Mouse (Mus musculus) T-helper 1 cell (primary cell): ENCODE measurements around the gene Fam228a.
"Not testable (repeated sequence)": the region's sequence is repeated elsewhere in the genome, so short reads cannot be mapped to it uniquely, and the experiment has no call there.

Experiments
- in situ Hi-C: fragments of 300-600 bp; cut with MboI, MseI; formaldehyde crosslinking; loops from one replicate; pipeline ENCODE4 v1.15.1; 2025; ENCODE audit warnings: high pct_unique_total_duplicates

Fam228a gene

DNA sequence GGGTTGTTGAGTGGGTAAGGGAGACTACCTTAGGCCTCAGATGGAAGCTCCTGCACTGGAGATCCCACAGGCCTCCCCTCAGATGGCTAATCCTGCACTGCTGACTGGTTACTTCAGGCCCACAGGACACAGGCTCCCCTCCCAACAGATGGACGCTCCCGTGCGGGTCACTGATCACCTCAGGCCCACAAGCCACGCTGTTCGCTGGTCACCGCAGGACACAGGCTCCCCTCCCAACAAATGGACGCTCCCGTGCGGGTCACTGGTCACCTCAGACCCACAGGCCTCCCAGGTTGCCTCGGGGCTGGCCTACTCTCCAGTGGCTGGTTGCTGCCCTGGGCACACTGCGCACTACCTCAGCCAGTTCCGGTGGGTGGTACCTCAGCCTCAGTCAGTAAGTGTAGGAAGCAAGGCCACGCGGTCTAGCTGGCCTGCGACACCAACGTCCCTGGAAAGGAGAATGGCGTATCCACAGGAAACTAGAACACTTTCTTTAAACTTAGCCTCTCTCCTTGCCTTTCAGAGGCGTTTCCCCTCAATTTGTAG is at the start of gene Fam228a:
Fam228a (minus strand) TSS at position 400 of the 546 bp plus-strand sequence.
- in situ Hi-C loops = no loop called here

DNA sequence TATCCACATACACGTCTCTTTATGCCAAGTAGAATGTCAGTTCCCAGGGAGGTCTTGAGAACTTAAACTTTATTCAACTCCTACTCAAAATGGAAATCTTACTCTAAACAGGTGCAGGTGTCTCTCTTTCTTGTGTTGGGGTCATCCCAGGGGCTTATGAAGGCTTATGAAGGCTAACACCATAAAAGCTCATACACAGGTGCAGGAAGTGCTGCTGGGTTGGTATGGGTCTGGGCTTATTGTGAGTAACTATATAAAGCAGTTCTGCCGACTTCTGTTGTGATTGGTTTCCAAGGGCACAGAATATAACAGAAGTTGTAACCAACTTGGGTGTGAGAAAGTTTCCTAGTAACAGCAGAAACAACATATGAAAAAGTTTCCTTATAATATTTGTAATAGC is 46.2 kb upstream of the Fam228a start:
- in situ Hi-C loops = no loop called here

DNA sequence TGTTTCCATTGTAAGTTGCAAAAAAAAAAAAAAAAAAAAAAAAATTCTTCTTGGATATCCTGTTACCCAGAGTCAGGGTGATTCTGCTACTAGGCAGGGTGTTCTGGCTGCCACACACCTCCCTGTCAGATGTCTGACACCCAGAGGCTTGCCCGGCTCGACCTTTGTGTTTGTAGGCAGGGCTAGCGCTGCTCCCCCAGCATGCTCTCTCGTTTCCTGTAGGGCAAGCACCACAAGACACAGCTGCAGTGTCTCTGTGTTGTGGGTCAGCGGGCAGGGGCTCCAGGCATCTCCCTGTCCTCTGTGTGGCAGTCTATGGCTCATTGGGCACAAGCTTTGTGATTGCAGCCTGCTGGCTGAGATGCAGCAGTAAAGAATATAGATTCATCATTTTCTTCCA is 45.4 kb upstream of the Fam228a start:
- in situ Hi-C loops = no loop called here

DNA sequence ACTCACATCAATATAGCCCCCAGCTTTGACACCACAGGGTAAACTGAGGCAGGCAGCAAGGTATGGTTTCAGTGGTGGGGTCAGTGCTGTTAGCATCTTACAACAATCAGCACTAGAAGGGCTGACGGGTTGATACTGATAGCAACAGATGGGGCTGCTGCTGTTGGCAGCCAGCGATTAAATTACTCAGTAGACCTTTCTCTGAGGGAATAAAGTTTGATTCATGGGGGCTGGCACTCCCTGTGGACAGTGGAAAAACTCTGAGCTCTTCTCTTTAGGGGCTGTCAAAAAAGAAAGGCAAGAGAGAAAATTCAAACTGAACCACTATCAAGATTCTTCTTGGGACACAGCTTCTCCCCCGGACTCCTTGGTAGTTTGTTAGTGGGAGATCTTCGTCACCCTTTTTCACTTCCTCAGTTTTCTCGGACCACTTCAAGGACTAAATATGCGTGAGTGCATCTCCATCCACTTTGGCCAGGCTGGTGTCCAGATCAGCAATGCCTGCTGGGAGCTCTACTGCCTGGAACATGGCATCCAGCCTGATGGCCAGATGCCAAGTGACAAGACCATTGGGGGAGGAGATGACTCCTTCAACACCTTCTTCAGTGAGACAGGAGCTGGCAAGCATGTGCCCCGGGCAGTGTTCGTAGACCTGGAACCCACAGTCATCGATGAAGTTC is 43.6 kb upstream of the Fam228a start:
- in situ Hi-C loops = not testable (repeated sequence)

DNA sequence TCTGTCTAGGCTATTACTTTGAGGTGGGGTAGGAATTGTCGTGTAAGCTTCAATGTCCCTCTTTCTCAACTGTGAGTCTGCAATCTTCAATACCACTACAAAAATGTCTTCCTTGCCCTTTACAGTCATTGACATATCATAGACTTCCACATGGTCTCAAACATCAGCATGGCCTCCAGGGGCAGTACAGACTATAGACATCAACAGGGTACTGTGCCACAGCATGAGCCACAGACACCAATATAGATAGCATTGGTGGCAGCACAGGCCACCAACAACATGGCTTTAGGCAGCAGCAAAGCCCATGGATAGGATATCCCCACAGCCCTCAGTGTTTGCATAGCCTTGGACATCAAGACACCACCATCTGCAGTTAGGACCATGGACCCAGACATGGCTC is 43.0 kb upstream of the Fam228a start:
- in situ Hi-C loops = no loop called here

DNA sequence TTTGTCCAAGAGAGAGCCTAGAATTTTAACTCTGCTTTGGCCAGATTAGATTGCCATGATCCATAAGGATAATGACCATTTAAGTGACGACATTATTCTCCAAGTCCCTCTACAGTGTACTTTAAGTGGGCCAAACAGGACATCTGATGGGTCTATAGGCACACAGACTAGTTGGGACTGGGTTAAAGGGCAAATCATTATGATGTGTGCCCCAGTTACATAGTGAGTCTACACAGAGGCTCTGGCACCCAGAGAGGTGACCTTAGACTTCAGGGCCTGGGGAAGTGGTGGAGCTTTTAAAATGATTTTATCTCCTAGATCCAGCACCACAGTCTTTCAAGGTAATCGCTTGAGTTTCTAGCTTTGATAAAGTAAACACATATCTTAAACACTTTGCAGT is 42.0 kb upstream of the Fam228a start:
- in situ Hi-C loops = no loop called here

DNA sequence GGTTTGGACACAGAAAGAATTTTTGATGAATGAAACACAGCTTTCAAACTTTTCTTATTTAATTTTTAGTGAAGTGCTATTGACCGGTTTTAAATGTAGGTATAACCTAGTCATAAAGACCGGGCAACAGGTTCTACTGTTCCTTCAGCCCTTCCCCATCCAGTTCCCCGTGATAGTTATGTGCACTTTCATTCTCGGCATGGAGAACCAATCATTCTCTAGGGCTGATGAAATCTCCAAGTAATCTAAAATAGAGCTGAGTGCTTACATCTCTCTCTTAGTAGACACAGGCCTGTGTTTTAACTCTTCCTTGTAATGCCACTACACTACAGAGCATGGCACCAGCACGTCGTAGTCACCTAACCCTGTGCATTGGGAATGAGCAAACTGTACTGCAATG is 39.5 kb upstream of the Fam228a start:
- in situ Hi-C loops = no loop called here

DNA sequence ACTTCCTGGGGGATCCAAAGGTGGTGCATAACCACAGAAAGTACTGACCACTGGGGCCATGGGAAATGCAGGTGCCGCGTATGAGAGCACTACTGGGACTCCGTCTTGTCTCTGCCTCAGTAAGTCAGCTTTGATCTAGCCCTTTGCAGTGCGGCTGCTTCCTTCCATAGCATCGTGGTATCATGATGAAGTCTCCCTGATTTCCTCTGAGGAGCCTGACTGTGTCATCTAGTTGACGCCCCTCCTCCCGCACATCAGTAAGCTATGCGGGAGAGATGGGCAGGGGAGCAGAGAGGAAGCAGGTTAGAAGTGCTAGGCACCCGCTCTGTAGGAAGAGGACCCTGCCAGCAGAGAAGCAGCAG is 37.3 kb upstream of the Fam228a start:
- in situ Hi-C loops = no loop called here

DNA sequence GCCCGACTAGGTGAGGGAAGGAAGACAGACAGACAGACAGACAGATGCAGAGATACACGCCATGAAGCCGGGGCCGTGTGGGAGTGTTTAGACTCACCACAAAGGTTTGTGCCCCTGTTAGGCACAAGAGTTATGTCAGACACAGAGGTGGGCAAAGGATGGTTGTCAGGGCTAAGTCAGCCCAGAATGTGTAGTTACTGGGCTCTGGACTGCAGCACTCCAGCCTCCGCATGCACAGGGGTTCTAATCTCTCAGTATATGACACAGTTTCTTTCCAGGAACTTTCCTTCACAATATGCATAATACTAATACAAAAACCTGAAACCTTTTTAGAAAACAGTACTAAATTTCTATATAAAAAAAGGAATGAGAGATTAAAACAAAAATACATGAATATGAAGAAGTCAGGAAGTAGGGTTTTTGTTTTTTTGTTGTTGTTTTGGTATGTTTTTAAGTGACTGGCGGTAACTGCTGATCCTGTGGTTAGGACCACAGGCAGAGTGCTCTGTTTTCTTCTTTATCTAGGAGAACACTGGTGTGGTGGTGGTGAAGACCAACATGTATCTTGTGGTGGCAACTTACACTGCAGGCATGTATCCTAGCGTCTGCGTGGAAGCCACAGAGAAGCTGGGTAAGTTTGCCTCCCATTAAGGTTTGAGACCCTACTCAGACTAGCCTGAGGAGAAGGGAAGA is 36.8 kb upstream of the Fam228a start:
- in situ Hi-C loops = no loop called here

DNA sequence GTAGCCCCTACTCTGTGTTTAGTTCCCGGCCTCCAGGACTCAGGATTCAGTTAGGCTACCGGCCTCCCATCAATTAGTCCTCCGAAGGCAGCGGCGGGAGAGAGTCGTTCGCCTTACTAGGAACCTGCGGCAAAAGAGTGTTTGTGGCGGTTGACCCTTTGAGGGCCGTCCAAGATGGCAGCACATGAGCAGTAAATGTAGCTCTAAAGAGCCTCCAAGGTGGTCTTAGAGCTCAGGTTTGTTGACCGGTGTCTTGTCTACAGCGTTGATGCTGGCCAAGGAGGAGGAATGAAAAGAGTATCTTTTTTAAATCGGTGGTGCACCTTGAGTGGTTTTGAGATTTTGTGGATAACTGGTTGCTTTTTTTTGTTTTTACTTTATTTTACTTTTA is 31.1 kb upstream of the Fam228a start:
- in situ Hi-C loops = no loop called here

DNA sequence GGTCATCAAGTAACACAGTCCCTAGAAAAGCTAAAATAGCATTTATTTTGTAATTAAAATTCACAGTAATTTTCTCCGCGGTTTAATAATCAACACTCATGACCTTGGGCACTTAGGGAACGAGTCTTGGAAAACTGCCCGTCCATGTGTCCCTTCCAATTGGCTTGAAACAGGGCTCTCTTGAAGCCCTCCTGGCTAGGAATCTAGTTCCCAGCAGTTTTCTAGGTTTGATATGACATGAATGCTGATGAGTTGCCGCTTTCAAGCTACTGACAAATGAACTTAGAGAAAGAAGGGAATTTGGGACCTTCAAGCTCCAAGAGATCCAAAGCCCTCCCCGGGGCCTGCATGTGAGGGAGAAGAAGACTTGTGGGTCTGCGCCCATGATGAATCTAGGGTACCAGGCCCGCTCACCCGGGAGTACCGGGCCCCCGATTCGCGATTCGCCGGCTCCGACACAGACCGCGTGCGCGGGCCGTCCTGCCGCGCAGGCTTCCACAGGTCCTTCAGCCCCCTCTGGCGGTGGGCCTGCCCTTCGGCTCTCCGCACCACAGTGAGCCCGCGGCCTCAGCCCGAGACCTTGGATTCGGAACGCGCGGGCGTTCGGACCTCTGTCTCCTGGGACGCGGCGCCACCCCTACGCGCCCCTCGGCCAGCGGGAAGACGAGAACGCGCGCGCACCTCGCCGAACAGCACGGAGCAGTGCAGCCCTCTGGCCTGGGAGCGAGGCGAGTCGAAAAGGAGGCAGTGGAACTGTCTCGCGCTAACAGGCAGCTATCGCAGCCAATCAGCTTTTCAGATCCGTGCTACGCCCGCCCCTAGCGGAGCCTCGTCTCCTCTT is 30.5 kb upstream of the Fam228a start, which contains the start of the genes Pfn4 and Fam228b:
Pfn4 (plus strand) TSS at position 531 of the 841 bp plus-strand sequence.
Fam228b (minus strand) TSS at position 776 of the 841 bp plus-strand sequence.
- in situ Hi-C loops = no loop called here

DNA sequence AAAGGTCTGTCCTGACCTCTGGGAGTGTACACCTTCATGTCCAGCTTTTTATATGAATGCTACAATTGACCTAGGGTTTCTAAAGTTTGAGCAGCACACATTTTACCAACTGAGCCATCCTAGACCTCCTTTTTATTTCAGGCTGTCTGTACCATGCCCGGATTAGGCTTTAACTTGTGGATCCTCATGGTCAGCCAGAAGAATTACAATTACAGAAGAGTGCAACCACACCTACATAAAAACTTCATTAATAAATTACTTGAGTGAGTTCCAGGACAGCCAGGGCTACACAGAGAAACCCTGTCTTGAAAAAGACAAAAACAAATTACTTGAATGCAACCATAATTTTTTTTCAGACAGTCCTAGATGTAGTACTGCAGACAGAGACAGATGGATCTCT is 18.8 kb upstream of the Fam228a start:
- in situ Hi-C loops = no loop called here

DNA sequence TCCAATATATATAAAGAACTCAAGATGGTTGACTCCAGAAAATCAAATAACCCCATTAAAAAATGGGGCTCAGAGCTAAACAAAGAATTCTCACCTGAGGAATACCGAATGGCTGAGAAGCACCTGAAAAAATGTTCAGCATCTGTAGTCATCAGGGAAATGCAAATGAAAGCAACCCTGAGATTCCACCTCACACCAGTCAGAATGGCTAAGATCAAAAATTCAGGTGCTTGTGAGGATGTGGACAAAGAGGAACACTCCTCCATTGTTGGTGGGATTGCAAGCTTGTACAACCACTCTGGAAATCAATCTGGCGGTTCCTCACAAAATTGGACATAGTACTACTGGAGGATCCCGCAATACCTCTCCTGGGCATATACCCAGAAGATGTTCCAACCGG is 16.2 kb upstream of the Fam228a start:
- in situ Hi-C loops = not testable (repeated sequence)

DNA sequence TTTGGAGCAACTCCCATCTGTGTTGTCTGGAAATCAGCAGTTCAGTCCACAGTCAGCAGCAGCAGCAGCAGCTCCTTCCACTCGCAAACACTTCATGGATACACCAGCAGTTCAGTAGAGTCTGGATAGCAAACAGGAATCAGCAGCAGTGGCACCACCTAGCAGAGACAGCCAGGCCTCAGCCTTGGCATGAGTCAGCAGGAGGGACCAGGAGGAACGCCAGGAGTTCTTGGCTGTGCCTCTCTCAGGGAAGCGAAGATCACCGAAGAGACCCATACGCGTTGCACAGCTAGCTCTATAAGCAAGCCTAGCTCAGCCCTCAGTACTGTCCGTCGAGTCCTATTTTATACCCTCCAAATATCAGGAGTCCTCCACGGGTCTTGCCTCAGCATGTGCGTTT is 6.3 kb upstream of the Fam228a start:
- in situ Hi-C loops = no loop called here

DNA sequence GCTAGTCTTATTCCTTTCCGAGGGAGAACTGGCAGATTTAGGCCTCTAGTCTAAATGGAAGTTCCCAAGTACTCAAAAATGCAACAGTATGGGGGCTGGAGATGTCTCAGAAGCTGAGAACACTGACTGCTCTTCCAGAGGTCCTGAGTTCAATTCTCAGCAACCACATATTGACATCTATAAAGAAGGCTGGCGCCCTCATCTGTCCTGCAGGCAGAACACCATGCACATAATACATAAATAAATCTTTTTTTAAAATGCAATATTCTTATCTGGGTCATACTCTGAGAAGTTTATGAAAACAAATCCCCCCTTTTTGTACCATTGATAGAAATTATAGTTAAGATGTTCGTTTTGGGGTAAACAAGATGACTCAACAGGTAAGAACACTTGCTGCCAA is 4.0 kb upstream of the Fam228a start:
- in situ Hi-C loops = no loop called here

DNA sequence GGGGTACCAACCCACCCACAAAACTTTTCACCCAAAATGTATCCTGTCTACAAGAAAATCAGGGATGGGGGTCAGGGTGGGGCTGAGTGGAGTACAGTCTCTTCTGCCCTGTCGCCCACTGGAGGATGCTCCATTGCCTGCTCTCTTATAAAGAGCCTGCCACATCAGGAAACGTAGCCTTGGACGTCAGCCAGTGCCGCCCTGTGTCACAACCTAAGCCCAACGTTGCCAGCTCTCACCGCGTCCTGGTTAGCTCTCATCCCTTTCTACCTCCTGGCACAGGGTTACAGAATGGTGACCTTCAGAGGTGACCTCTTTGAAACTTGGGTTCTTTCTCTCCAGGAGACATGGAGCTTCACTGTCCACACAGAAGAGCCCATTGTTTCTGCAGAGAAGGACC is 2.6 kb upstream of the Fam228a start:
- in situ Hi-C loops = no loop called here

DNA sequence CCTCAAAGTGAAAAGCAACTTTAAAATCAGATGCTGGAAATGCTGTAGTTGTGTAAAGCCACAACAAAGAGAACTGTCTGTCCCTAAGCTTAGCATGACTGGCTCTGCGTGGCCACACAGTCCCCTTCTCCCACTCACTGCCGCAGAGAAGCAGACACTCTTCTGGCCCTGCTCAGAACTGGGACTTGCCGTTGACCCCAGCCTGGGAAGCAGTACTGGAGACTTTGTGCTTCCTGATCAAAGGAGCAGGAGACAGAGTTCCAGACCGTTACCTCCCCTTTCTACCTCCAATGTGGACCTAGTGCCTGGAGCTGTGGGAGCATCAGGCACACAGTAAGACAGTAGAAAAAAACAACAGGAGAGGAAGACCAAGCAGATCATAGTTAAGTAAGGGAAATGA is 5.9 kb downstream of the Fam228a start:
- in situ Hi-C loops = no loop called here

DNA sequence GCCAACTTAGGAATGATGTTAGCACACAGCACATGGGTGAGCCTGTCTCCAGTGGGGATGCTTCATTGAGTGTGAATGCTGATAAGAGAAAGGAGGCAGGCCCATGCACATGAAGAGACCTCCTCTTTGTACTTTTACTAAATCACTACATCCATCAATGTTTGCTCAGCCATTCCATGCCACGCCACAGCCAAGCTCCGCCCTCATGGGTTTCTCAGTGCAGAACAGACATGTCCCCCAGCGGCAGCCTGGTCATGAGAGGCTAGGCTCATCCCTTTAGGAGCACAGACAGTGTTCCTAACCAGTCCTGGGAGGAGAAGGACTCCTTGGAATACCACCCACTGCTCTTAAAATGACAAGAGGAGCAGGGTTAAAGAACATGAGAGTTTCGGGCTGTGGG is 6.6 kb downstream of the Fam228a start:
- in situ Hi-C loops = no loop called here

DNA sequence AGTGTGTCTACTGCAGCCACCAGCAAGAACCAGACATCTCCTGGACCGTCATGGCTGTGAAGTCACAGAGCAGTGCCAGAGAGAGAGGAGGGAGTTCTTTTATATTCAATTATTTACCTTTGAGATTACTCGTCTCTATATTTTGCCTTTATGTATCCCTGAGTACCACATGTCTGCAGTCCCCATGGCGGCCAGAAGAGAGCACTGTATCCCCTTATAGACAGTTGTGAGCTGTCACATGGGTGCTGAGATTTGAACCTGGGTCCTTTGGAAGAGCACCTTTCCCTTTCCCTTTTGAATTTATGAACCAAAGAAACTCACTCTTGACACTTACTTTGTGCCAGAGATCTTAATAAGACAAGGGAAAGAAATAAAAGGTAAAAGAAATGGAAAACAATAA is 9.1 kb downstream of the Fam228a start:
- in situ Hi-C loops = no loop called here

DNA sequence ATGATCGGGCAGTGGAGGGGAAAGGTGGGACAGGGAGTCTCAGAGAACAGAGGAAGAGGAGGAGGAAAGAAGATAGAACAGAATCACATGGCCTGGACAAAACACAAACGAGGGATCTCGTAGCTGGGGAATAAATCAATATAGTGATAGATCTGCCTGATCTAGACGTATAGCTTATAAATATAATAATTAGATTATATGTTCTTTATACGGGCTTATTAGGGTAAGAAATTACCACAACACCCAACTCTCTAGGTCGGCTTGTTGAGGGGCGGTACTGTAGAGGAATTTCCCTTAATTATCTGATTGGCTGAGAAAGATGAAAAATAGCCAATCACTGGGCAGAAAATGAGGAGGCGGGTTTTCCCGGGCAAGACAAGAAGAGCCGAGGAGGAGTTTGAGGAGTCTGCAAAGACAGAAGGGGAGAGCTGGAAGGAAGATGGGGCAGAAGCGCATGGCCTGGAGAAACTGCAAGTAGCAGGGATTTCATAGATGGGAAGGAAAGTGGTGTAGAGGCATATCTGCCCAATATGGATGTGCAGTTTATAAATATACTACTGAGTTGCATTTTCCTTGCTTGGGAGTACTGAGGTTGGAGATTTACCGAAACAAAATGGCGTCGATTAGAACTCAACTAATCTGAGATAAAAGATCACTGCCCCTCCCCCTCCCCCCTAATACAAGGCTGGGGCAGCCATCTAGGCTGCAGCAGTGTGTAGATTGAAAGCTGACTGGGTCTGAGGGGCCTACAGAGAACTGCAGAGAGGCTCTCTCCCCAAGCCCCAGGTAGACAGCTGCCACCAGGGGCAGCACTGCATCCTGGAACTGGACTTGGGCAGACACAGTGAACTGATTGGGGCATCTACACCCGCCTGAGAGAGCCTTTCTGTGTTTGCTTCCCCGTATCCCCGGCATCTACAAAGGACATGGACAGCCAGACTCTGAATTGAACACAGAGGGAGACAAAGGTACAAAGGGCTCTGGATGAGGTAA is 18.2 kb downstream of the Fam228a start:
- in situ Hi-C loops = loop anchor here (5.0 kb wide), 1 partner anchor 242 kb away; no protein-coding TSS in a partner anchor
